Mouse (Mus musculus) lung, postnatal 36 days (tissue): ENCODE results near the gene Btf3l4.

Source experiments
- DNase-seq: peaks from one replicate; pipeline ENCODE4 v3.0.0; 2022; ENCODE audit warnings: mixed read lengths

Gene Btf3l4

DNA sequence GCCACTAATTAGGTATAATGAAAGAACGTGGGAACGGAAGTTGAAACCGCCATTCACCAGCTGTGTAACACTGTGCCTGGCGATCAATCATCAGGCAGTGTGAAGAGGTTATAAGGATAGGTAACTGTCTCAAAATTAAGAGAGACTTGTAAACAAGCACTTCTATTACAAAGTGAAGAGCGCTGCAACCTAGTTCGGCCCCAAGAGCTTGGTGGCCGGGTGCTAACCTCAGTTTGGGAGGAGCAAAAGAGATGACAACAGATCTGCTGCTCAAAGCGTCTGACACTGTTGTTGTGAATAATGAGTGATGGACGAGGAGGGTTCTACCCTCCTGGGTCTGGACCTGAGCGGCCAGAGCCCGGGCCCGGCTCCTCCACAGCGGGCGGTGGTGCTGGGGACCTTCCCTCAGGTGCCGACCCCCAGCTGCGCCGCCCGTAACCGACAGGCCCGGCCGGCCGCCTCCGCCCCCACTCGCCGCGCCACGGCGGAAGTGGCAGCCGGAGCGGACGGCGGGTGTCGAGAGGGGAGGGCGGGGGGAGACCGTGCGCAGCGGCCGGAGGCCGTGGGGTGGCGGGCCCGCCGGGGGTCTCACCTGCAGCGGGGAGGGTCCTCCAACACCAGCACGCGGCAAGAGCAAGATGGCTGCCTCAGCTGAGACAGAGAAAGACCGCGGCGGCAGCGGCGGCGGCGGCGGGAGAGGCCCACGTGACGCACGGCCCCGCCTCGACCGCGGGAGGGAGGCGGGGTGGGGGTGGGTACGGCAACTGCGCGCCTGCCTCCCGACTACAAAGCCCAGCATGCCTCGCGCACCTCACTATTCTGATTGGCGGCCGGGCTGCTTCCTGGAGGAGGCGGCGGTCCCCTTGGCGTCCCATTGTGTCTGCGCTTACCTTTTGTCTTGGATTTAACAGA, at the start of gene Btf3l4:
Gene Btf3l4 (minus strand): TSS at position 699 of the 912 bp plus-strand sequence.
- DNase-seq, result peak; percentile 94

- peak; percentile 71 for DNase-seq
Measured at GRCm38 (mm10) chr4:108878963-108879822, 45.8 kb upstream of the Btf3l4 start, which contains the start of gene Rab3b. Gene Rab3b (plus strand): TSS chr4:108879063.

DNA sequence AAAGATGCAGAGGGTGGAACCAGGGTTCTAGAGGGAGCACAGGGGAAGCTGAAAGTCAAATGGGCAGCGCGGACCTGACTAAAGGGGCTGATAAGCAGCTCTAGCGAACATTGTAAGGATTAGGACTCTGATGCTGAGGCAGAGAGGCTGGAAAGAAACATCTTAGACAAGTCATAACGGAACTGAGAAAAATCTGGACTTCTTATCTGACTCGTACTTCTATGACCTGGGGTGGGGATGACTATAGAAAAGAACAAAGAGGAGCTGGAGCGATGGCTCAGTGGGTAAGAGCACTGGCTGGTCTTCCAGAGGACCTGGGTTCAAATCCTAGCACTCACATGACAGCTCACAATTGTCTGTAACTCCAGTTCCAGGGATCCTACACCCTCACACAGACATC, 44.5 kb upstream of the Btf3l4 start:
- DNase-seq, result no peak

GRCm38 (mm10) chr4:108873746-108874145, 40.3 kb upstream of the Btf3l4 start:
- DNase-seq, result no peak

- peak; percentile 96 for DNase-seq
Measured at GRCm38 (mm10) chr4:108869730-108870374, 36.4 kb upstream of the Btf3l4 start.

GRCm38 (mm10) chr4:108866806-108867205, 33.4 kb upstream of the Btf3l4 start:
- no peak for DNase-seq

DNA sequence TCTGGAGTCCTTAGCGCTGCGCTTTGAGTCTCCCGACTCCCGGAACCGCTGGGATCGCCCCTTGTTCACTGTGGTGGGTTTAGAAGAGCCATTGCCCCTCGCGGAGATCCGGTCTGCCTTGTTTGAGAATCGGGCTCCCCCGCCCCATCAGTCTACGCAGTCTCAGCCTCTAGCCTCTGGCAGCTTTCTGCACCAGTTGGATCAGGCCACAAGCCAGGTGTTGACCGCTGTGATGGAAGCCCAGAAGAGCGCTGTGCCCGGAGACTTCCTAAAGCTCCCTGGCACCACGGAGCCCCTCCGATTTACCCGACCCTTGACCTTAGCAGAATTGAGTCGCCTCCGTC, 15.1 kb upstream of the Btf3l4 start, which contains the start of gene A730015C16Rik:
Gene A730015C16Rik (minus strand): TSS at position 115 of the 344 bp plus-strand sequence.
- DNase-seq, result peak; percentile 6

DNA sequence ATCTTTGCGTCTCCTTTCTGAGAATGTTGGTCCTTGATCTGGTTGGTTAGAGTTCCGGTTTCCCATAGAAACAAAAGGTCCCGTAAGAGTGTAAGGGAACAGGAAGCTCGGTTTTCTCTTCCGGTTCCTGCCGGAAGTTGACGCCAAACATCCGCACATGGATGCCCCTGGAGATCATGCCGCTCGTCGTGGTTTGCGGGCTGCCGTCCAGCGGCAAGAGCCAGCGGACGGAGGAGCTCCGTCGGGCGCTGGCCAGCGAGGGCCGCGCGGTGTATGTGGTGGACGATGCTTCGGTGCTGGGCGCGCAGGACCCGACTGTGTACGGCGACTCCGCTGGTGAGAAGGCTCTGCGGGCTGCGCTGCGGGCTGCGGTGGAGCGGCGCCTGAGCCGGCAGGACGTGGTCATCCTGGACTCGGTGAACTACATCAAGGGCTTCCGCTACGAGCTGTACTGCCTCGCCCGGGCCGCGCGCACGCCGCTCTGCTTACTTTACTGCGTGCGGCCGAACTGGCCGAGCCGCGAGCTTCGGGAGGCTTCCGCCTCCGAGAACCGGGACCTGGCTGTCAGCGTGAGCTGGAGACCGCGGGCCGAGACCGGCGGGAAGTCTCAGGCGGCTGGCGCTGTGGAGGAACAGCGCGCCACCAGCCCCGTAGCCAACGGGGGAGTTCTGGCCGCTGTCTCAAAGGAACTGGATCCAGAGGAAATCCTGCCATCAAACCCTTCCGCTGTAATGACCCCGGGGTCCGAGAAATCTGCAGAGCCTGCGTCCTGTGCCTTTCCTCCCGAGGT, 14.5 kb upstream of the Btf3l4 start, which contains the start of gene Kti12:
Gene Kti12 (plus strand): TSS at position 71 of the 790 bp plus-strand sequence.
- peak; percentile 90 for DNase-seq

- no peak for DNase-seq
Measured at GRCm38 (mm10) chr4:108845824-108846569, 12.6 kb upstream of the Btf3l4 start.

DNA sequence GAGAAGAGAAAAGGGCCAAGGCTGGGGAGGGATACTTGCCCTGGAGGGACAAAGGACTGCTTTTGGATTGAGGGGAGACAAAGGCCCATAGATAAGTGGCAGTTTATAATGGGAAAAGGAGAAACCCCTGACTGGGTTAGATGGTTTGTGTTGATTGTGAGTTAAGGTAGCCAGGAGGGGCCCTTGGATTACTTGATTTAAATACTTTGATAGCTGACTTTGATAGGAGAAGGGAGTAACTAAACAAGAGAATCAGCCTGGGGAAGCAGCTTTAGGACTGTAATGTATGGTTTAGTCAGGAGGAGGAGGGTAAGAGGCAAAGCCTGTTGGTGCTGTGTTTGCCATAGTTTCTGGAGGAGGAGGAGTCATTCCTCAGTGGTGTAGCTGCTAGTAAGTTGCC, 9.9 kb upstream of the Btf3l4 start:
- no peak for DNase-seq

GRCm38 (mm10) chr4:108841920-108842578, 8.6 kb upstream of the Btf3l4 start:
- DNase-seq, result peak; percentile 16

- peak; percentile 10 for DNase-seq
Measured at GRCm38 (mm10) chr4:108838031-108838430, 4.6 kb upstream of the Btf3l4 start.

DNA sequence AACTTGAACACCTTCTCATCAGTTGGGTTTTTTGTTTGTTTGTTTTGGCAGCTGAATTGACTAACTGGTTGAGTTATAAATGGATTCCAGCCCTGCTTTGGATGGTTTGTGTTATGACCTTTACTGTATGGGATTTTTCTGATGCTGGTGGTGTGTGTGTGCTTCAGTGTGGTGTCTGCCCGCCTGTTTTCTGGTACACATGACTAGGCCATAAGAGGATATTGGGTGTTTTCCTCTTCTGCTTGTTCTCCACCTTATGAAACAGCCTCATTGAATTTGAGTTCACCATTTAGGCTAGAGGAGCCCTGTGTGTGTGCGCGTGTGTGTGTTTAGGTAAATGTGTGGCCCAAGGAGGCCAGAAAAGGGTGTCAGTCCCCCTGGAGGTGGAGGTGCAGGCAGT, 2.1 kb upstream of the Btf3l4 start:
- no peak for DNase-seq

- peak; percentile 12 for DNase-seq
Measured at GRCm38 (mm10) chr4:108834971-108835311, 1.5 kb upstream of the Btf3l4 start.

DNA sequence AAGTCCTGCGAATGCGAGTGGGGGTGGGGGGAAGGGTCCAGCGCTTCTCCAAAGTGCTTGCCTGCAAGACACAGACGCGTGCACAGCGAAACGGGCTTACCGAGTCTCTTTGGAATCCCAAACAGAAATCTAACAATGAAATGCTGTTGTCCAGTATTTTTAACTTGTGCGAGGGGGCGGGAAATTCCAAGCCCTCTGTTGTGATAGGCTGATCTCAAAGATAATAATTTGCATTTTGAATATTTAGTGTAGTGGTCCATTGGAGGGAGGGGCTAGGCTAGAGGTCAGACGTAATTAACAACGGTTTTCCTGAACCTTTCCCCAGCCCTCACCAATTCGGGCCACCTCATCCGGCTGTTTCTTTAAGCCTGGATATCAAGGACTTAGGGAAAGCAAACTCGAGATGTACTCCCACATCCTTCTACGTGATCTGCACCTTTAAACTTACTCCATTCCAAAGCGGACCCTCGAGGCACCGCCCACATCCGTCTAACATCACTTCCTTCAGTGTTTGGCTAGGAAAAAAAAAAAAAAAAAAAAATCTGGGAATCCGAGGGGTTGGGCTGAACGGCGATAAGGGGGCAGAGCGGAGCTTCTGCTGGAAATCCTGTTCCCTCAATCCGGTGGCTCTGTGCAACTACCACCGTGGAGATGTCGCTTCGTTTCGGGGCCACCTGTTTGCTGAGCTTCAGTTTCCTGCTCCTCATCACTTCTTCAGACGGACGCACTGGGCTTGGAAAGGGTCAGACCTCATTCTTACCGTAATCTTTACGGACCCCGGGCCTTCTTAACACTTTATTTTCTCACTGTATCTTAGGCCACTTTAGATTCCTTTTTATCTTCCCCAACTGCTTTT, 929 bp upstream of the Btf3l4 start, which contains the start of gene Txndc12:
Gene Txndc12 (plus strand): TSS at position 487 of the 856 bp plus-strand sequence.
- DNase-seq, result peak; percentile 96

DNA sequence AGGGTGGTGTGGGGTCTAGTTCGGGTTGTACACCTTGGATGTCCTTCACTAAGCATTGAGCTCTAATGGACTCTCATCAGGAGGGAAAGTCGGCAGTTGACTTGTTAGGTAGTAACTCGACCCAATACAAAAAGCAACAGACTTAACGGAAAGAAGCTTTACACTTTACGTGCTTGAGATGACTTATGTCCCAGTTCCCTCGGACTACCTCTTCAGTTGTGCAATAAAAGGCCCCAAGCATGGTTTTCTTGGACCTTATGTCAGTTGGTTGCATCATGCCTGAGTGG, 357 bp upstream of the Btf3l4 start:
- DNase-seq, result no peak

- no peak for DNase-seq
Measured at GRCm38 (mm10) chr4:108830698-108831097, 2.7 kb downstream of the Btf3l4 start.

DNA sequence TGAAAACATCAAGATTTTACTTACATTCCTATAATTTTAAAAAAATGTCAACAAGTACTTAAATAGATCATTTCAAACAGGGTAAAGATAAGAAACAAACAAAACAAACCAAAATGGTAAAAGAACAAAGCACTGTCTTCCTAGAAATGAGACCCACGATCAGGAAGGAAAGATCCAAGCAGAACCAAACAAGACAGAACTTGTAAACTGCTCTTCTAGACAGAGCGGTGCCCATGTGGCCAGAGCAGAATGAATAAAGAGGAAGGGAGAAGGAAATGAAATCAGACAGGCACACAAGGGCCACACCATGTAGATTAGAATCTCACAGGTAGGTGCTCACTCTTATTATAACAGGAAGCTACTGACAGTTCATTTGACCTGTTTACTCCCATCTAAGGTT, 6.8 kb downstream of the Btf3l4 start:
- DNase-seq, result no peak

DNA sequence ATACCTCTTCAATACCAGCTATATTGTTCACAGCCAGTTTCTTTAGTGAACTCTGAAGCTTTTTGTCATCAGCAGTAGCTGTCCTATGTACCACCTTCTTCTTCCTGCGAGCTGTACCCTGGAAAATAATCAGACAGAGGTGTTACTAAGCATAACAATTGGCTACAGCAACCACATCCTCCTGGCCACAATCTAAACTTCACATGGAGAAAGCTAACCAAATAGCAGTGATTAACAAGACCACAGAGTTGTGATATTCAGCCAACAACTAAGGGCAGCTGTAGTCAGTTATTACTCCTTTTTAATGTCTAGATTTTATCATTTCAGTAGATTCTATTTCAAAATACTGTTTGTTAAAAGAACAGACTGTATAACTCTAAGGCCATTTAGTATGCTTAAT, 7.3 kb downstream of the Btf3l4 start:
- DNase-seq, result no peak

DNA sequence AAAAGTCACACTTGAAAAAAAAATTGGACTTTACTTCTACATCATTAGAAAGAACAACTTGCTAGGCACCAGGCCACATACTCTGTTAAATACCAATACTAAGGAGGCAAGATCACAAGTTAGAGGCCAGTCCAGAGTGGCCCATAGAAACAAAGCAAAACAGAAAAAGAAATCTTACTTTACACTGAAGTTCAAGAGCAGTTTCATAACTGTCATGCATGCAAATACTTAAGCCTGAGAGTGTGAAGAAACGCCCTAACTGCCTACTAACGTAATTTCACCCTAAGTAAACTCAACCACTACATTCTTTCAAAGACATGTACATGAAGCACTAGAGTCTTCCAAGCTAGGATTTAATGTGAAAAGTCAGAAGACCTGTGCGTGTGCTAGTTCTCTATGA, 7.7 kb downstream of the Btf3l4 start:
- peak; percentile 51 for DNase-seq
